Mouse (Mus musculus): ENCODE results near the gene Ssu72.
A peak's percentile ranks its signal among the peaks of the same experiment; 100 is the strongest.
"Not testable (repeated sequence)": the region's sequence is repeated elsewhere in the genome, so short reads cannot be mapped to it uniquely, and the experiment has no call there.

Gene Ssu72

DNA sequence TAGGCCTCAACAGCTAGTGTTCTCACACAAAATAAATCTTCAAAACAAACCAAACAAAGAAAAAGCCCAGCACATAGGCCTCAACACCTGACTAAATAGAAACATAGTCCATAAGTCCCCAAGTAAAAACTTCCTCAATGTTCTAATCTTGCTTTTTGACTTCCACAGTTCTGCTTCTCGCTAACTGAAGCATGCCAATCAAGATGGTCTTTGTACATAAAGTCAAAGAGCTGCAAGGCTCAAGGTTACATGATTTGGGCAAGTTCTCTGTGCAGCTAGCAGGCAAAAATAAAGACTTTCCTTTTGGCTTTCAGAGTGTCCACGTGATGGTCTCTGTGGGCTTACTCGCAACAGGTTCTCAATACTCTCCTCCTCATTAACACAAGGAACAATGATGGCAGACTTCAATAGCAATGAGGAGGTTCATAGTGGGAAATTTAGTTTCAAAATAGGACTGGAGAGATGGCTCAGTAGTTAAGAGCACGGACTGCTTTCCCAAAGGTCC, 1.1 kb upstream of the Ssu72 start:
- DNase-seq = no peak

DNA sequence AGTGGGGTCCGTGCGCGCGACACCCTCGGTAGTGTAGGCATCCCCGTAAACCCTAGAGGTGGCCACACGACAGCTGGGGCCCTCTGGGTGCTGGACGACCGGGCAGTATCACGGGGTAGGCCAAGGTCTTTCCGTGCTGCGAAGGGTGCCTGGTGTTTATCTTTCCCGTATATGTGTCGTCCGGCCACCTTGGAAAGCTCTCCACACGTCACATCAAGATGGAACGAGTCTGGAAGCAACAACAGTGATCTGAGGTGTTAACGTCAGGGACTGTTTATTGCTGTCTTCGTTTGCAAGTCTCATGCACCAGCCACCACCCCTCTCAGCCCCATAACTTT, 961 bp downstream of the Ssu72 start:
- no peak for DNase-seq

DNA sequence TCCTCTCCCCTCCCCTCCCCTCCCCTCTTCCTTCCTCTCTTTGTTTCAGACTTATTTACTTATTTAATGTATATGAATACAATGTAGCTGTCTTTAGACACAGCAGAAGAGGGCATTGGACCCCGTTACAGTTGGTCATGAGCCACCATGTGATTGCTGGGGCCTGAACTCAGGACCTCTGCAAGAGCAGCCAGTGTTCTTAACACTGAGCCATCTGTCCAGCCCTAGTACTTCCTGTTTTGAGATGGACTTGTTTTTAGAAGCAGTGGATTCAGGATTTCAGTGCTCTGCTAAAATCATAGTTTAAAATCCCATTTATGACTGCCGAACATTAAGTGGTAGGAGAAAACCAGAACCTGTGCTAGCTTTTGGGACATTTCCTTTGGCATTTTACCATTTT, 4.0 kb downstream of the Ssu72 start:
- no peak for DNase-seq

DNA sequence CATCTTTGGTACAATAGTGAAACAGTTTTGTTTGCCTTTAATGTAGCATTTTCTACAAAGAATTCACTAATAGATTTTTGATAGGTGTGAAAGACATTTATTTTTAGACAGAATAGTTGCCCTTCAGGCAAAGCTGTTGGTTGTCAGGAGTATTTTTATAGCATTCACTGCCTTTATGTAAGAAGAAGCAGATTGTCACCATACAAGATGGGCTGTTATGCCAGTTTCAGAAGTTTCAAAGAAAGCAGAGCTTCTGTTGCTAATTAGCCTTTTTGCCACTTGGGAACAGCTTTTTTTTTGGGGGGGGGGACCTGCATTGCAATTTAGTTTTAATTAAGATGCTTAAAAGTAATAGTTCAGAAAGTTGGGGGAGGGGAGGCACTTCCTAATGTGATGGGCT, 4.4 kb downstream of the Ssu72 start:
- DNase-seq = no peak

DNA sequence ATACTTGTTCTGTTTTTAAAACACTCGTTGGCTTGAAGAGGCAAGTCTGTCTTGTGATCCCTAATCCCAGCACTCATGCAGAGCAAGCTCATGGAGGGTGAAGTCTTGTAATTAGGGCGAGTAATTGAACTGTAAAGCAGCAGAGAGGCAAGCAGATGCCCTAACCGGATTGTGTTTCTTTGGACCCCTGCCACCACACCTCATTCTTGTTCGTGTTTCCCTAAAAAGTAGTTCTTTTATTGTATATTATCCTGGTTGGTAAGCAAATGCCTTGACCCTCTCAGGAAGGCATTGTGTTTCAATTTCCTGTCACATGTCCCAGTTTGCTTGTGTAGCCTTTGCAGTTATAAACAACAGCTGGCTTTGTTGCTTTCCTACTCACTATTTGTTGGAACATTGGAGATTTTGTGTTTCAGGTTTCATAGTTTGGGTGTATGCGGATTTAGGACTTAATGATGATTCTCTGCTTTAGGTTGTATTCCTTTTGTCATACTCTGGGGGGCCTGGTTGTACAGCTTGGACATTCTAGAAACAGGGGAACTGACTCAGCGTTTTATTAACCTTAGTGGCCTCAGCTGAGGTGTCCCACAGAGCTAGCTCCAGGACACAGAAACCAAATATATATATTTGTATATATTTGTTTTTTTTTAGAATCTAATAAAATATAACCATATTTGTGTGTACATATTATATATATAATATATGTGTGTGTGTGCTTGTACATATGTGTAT, 6.1 kb downstream of the Ssu72 start:
- peak in 1 of 2 experiments; percentile 10 for DNase-seq

DNA sequence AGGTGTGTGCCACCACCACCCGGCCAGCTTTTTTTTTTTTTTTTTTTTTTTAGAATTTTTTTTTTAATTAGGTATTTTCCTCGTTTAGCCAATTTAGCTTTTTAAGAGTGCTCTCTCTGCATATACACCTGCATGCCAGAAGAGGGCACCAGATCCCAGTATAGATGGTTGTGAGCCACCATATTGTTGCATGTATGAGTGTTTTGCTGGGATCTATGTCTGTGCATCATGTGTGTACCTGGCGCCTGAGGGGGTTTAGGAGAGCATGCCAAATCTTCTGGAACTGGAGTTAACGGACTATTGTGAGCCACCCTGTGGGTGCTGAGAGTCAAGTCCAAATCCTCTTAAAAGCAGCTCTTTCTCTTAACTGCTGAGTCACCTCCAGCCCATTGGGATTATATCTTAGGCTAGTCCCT, 17.1 kb downstream of the Ssu72 start:
- DNase-seq = peak in 1 of 2 experiments; percentile 21

DNA sequence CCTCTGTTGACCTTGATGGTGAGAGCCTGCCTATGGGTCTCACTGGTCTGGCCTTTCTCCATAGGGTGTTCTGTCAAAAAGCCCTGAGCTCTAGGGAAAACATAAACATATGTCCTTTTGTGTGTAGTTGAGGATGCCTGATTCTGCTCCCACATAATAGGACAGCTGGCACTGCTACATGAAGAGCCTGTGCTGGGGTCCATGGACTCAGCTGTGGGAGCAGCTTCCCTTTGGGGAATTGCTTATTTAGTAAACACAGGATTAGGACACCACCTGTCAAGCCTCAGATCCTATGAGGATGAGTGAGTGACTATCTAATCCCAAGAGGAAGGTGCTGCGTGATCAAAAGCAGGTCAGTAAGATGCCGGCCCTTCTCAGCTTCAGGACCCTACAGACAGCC, 23.4 kb downstream of the Ssu72 start:
- DNase-seq = no peak

DNA sequence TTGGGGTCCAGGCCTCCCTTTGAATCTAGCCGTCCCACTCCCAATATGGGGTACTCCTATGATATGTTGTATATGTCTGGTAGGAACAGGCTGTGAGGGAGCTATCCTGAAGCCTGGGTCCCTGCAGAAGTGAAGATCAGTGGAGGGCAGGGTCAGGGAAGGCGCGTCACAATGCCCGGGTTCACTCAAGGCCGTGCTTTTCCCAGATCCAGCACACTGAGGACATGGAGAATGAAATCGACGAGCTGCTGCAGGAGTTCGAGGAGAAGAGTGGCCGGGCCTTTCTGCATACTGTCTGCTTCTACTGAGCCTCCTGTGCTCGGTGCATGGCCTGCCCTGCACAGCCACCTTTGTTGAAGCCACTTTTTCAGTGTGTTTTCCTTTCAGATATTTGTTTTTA, 28.7 kb downstream of the Ssu72 start:
- DNase-seq = no peak

DNA sequence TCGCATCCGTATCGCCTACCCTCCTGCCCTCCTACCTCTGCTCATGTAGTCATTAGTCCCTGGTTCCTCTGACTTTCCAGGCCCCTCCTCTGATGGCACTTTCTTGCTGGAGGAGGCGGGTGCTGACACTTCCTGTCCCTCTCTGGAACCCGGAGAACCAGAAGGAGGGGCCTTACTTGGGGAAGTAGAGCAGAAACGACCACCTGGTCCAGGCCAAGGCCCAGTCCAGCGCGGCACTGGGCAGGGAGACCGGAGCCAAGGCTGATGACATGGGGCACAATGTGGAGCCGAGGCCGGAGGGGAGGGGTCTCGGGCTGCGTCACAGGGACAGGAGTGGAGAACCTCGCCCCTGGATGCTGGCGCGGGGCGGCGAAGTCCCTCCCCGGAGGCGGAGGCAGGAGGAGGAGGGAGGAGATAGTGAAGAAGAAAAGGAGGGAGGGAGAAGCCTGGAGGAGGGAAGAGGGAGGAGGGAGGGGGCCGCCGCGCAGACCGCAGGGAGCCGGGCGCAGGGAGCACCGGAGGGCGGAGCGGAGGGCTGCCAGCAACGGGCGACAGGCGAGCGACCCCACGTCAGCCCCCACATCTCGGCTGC, 29.8 kb downstream of the Ssu72 start, which contains the start of gene Tmem240:
Tmem240 (plus strand) TSS at position 451 of the 592 bp plus-strand sequence.
- DNase-seq = peak; percentile 91 to 93

DNA sequence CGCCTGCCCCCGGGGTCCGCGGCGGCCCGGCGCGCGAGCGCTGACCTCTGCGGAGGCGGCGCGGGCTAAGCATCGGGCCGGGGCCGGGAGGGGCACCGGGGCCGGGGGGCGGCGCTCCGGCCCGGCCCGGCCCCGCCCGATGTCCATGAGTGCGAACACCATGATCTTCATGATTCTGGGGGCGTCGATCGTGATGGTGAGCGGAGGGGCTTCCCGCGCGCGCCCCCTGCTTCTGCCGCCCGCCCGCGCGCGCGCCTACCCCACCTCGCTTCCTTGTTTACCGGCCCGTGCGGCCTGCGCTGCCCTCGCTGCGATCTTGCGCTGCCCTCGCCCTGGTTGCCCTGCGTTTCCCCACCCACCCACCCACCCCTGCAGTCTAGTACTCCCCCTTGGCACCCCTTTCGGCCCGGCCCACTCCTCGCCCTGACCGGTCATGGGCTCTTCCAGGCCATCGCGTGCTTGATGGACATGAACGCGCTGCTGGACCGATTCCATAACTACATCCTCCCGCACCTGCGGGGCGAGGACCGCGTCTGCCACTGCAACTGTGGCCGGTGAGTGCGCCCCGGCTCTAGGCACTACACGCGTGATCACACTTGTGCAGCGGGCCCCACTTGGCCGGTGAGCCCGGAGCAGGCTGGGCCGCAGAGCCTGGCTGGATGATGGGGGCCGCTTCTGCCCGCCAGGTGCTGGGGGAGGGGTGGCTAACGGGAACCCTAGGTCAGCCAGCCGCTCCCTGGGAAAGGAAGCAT, 30.5 kb downstream of the Ssu72 start:
- DNase-seq = peak; percentile 31 to 39

DNA sequence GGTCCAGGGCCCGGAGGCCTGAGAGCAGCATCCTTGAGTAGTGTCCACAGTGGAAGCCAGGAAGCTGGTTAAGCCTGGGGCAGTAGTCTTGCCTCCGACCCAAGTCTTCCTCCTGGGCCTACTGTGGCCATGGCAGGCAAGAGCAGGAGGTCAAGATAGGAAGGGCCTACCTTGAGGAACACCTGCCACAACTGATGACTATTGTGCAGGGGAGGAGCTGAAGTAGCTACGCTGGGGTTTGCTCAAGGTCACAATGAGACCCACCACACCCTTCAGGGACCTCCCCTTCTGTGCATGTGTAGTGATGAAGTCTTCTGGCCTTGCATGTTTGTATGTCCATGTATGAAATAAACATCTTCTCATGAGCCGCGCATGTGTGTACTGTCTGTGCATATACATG, 31.2 kb downstream of the Ssu72 start:
- no peak for DNase-seq

DNA sequence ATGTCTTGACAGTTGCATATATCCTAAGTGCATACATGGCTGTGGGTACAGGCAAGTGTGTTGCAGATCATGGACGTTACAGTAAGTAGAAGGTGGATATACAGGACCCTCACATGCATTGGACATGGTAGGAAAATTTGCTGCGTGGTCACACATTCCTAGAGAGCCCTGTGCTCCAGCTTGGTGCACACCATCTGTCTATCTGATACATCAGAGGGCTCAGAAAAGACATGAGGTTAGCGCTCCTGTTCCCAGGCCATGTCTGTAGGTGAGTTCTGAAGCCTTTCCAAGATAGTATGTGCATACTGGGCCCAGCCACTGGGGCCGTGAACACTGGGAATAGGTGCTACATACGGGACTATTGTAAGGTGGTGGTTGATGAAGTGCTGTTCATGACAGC, 31.8 kb downstream of the Ssu72 start:
- no peak for DNase-seq

DNA sequence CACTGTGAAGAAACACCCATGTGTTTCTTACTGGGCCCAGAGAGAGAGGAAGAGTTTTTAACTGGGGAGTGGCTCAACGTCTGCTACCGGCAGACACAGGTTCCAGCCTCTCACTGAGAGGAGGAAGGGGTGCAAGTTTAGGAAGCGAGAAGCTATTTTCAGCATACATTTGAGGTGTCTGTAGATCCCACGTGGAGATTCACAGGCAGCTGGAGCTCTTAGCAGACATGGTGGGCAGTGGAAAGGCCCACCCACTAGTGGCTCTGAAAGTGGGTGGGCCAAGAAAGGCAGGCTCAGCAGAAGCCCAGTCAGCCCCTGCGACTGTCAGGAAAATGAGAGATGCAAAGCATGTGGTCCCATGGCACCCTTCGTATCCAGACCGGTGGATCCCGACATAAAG, 33.7 kb downstream of the Ssu72 start:
- no peak for DNase-seq

DNA sequence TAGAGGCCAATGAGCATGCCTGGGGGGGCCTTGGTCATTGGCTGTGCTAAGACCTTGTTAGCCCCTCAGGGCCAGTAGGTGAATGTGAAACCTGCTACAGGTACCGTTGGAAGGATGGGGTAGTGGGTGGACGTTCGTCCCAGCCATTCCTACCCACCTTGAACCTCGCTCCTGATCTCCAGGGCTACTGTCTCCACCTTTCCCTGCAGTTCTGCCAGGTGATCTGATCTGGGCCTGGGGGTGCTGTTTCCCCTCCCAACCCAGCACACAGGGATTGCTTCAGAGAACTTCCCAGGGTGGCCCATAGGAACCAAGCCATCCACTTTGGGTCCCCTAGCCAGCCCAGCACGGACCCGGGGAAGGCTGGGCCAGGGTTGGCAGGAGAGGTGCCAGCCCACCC, 34.6 kb downstream of the Ssu72 start:
- DNase-seq = no peak

DNA sequence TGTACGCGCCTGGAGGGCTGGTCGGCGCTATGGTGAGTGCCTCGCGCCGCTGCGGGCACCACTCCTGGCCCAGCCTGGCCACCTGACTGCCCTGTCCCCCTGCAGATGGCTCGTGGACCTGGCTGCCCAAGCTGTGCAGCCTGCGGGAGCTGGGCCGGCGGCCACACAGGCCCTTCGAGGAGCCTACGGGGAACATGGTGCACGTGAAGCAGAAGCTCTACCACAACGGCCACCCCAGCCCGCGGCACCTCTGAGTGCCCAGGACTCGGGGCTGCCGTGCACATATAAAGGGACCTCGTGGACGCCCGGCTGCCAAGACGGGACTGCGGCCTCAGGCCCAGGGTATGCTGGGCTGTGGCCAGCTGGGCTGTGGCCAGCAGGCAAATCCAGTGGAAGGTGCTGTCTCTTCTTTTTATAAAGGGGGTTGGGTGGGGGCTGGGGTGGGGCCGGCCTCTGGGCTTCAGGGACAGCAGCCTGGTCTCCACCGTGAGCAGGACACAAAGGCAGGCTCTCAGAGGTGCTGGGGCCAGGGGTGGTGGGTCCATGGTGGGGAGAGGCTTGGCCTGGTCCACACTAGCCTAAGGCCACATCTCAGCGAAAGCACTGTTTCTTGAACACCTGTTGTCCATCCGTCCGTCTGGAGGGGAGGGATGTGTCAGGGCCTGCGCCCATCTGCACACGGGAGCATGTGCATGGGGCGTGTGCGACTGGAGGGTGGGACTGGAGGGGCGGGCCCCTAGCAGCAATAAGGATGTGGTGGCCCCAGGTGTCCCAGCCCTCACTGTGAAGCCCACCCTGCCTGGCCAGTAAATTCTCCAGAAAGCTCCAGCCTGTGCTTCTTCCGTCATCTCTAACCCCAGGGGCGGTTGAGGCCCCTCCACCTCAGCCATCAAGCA, 35.4 kb downstream of the Ssu72 start:
- DNase-seq = no peak

DNA sequence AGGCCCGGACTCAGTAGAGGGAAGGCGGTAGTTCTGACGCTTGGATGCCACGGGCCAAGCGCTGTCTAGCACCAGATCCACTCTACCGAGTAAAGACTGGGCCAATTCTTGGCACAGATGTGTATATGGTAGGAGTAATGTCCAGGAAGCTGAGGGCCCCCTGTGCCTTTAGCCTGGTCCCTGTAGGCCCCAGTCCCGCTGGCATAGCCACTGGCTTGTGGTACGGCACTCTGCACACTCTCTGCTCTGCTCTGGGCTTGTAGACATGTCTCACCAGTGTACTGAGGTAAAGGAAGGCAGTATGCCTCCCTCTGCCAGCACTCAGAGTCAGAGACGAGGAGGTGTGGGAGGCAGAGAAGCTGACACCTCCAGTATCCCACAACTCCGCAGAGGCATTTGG, 36.1 kb downstream of the Ssu72 start:
- DNase-seq = not testable (repeated sequence)

DNA sequence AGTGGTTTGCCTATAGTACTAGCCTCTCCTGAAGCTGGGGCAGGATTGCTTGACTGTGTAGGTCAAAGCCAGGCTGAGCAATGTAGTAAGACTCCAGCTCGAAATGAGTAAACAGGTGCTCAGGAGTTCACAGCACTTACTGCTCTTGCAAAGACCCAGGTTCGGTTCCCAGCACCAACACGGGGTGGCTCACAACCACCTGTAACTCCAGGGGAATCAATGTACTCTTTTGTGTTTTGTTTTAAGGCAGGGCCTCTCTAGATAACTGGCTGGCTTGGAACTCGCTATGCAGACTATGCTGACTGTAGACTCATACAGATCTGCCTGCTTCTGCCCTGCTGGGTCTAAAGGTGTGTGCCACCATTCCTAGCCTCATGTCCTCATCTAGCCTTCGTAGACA, 38.1 kb downstream of the Ssu72 start:
- DNase-seq = no peak

DNA sequence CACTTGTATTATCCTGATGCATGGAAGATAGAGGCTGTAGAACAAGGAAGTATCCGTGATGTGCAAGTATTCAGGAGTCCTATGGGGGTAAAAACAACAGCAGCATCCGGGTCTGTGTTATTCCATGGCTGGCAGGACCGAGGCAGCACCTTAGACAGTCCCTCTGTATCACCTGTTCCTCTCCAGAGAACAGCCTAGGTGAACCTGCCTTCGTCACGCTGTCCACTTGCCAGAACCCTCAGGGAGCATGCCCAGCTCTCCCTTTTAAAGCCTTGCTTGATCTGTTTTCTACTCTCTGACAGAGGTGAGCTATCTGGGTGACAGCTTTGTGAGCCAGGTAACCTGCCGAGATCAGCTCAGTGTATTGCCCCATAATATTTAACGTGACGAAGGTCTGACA, 39.9 kb downstream of the Ssu72 start:
- DNase-seq = no peak

DNA sequence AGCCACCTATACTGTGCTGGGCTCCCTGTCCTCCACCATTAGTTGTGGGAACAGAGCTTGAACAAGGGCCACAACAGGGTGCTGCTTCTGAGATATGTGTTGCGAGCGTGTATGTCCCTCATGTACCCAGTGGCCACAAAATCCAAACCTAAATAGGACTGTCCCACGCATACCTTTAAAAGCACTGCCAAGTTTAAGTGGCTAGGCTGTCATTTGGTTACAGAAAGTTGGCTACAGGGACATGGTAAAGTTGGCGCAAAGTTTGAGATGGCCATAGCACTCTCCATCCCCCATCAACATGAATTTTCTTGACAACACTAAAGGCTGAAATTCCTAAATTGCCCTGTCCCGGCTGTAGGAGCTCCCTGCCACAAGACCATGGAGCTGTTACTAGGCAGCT, 40.5 kb downstream of the Ssu72 start:
- no peak for DNase-seq

DNA sequence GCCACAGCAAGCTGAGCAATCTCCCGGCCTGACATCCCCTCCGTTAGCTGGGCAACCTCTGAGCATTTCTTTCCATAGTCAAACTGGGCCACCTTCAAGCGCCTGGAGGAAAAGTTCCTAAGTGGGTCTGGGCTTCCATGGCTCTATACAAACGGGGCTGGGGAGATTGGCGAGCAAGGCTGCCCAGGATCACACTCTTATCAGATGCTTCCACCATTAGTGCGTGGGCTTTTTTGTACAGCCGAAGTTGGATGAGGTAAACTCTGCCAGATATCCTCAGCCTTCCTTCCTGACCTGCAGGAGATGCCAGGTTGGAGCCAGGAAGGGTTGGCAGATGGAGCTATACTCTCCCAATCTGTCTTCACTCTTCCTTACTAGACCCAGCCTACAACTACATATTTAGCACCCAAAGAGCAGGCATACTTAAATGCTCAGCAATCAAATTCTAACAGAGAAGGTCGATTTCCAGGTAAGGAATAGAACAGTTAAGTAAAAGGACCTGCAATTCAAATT, 41.5 kb downstream of the Ssu72 start:
- DNase-seq = no peak

DNA sequence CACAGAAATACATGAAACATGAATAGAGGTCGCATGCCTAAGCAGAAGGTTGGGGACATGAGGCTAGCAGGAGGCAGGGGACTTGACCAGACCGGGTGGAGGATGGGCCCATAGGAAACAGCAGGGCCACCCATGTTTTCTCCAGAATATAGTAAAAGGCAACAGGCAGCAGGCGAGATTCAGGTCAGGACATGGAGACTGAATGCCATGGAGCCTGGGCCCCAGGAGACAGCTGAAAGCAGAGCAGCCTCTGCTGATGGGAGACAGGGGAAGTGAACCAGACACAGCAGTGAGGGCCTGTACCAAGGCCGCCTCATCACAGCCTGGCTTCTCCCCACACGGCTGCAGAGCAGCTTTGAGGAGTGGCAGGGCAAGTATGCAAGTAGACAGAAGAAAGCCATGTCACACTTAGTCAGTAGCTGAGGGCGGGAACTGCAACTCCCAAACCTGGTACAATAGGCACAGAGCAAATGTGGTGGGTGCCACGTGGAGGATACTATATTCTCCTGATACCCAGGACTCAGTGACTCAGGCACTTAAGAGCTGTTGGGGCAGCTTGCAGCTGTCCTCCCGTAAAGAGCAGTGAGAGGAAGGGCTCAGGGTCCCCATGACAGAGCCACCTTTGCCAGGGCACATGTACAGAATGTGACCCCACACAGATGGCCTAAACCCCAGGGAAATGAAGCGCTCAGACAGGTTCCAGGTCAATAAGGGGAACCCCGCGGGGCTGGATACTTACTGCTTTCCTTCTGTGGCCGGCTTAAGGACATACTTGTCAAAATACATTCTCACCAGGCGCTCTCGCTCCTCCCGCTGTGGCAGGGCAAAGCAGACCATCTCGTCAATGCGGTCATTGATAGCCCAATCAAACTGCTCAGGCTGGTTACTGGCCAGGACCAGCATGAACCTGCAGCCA, 42.2 kb downstream of the Ssu72 start:
- no peak for DNase-seq

DNA sequence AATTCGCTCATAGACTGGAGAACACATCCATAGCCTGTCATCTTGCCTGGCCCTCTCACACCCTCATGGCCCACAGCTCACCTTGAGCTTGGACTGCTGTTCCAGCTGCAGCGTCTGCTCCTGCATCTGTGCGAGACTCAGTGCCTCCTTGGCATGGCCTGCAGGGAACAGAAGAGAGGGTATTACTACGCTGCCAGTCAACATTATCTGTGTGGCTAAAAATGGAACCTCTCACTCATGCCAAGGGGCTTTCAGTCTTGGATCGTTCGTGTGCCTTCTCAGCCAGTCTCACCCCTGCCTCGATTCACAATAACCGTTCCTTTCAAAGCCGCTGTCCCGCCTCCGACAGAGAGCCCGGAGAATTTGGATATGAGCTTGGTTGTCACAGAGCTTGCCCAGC, 52.4 kb downstream of the Ssu72 start:
- DNase-seq = no peak

All from lung, adult 18-20 months (tissue).